Mouse (Mus musculus) layer of hippocampus, adult 9-10 months (tissue): ENCODE measurements around the gene Tas2r137.

Experiments
- DNase-seq: peaks from one replicate; pipeline ENCODE4 v3.0.0; 2022; ENCODE audit warnings: low spot score

The Tas2r137 gene

DNA sequence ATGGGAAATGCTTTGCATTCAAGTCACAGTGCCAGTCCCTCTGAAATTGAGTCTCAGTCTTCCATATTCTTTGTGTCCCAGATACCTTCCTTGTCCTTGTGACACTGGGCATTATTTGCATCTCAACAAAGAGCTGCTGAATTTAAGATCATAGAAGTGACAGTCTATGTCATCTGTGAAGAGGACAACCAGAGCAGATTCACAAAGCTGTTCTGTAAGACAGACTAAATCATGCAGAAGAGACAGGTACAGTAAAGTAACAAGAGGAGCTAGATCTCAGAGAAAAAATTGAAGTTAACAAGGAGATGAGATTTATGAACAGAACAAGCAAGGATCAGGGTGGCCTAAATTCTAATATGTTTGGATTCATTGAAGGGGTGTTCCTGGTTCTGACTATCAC lies at the start of gene Tas2r137:
TSS of gene Tas2r137 (plus strand) at position 301 of the 400 bp plus-strand sequence.
- DNase-seq = no peak

DNA sequence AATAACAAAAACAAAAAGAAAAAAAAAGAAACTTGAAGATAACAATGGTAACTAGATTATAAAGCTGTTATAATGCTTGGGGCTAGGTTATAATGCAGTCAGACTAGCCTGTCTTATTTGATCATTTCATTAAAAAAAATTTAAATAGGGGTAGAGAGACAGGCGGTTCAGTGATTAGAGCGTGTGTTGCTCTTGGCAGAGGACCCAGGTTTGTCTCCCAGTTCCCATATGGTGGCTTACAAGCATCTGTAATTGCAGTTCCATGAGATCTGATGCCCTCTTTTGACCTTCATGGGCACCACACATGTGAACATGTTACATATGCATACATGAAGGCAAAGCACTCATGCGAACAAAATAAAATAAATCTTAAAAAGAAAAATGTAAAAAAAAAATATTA lies 49.8 kb upstream of the Tas2r137 start:
- no peak for DNase-seq

DNA sequence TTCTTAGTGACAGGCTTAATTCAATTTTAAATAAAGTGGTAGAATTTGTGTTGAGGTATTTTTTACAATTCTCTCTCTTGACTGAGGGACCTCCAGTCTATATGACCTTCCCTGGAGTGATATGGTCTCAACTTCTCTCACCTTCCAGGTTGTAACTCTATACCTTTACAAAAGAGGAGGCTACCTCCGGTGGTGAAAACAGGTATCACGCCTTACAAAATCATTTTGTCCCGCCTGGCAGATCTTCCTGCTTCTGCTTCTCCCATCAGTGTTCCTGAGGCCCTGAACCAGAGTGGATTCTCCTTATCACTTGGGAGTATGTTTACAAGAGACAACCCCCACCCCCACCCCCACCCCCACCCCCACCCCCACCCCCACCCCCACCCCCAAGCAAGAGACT lies 49.3 kb upstream of the Tas2r137 start:
- no peak for DNase-seq

DNA sequence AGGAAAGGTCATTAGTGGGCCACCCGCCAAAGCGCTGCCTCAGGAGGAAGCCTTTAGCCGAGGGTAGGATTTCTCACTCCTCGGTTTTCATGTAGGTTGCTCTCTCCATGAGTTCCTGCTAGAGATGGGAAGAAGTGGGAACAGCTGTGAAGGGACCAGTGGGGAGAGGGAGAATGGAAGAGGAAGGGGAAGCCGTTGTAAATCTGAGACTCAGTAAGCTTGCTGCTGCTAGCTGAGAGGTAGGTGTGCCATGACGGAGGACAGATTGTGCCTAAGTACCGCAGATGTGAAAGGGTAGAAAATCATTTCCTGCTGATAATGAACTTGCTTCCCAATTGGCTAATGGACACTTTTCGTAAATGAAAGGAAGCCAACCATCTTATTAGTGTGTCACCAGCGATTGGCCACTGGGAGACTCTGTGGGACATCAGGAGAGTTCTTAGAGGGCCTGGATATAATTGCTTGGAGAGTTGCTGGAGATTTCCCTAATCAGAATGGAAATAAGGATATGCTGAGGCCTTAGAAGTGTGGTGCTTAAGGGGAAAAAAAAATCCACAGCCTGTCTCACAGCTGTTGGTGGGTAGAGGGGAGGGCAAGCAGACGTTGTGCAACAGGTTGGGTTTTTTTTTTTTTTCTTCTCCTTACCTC lies 47.6 kb upstream of the Tas2r137 start:
- no peak for DNase-seq

DNA sequence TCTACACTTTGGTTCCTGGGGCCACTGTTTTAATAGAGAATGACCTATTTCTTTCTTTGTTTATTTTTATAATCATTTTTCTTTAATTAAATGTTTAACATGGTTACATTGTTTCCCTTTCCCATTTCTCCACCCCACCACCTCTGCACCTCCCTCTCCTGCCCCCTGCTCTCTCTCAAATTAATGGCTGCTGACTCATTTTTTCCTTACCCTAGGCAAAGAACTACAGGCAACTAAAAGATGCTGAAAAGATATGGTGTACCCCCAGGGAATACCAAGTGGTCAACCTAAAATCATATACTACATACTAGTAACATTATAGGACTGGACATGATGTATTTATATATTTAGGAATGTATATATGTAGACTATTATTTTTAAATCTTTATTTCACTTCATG lies 42.4 kb upstream of the Tas2r137 start:
- no peak for DNase-seq

DNA sequence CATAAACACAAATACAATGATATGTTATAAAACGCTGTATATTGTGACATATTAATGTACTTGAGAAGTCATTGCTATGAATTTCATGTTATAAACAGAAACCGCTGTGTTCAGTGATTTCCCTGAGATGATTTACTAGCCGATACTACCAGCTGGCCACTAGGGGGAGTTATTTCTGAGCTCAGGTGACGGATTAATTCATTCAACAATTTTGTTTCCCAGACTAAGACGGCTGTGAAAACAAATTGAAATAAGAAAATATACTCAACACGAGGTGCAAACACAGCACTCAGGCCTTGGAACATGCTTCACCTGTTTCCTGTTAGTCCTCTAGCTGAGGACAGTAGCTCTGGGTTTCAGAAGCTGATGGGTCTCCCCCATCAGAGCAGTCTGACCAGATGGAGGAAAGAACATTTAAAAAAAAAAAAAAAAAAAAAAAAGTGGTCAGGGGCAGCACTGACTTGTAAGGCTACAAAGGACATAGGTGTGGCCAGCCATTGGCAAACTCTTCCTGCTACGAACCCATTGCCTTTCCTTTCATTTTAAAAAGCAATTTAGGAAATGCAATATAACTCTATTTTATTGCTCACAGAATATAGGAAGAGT lies 36.5 kb upstream of the Tas2r137 start:
- DNase-seq = no peak

DNA sequence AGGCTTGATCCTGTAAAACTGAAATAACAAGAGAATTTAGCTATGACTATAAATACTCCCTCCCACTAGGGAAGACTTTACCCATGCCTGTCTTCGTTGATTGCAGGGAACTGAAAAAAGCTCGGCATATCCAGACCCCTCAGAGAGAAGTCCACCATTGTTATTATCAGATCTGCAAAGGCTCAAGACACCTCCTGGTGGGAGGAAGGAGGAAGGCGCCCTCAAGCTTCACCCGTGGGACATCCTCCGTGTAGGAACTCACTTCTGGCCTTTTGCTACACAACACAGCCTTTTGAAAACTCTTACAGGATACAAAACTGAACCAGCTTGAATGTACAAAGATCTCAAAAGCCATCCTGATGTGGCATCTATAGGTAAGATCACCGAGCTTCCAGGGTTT lies 25.3 kb upstream of the Tas2r137 start:
- DNase-seq = no peak

DNA sequence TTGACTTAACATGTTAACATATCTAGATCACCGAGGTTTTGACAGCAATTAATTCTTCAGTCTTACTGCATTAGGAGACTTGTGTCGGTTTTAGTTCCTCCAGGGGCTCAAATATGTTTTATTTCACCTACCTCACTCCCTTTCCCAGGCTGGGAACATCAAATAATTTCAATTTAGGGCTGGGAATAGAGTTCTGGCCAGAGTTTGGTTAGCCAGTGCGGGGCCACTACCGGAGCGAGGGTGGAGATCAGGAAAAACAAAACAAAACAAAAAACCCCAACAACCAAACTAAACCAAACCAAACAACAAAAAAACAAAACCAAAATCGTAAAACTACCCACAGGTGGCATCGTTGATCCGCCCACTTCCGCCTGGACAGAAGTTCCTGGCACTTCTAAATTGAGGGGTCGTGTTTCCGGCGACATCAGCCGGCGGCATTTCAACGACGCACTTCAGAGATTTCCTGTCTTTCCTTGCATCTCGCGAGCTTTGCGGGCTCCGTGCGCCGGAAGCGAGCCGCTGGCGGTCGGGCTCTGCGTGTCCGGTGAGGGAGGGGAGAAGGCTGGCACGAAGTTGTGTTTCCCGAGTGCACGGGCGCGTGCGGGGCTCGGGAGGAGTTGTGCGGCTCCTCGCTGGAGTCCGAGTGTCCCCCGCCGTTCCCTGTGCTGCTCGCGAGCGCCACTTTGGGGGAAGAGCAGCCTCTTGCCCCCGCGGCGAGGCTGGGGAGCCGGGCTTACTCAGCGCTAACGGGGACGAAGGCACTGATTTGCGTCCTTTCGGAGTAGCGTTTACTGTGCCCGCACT lies 19.9 kb upstream of the Tas2r137 start, which contains the start of gene Ssbp1:
TSS of gene Ssbp1 (plus strand) at position 437 of the 804 bp plus-strand sequence.
- peak; percentile 83 for DNase-seq

DNA sequence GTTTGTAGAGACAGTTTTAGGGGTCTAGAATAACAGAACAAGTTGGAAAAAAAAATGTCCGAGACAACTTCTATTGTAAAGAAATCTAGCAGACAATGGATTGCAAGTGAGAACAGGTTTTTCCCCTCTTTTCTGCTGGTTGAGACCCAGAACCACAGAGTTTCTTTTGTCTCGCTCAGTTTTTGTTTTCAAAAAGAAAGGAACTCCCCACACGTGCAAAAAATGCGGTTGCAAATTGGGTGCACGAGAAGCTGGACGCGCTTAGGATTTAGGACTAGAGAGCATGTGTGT lies 19.4 kb upstream of the Tas2r137 start:
- DNase-seq = no peak

DNA sequence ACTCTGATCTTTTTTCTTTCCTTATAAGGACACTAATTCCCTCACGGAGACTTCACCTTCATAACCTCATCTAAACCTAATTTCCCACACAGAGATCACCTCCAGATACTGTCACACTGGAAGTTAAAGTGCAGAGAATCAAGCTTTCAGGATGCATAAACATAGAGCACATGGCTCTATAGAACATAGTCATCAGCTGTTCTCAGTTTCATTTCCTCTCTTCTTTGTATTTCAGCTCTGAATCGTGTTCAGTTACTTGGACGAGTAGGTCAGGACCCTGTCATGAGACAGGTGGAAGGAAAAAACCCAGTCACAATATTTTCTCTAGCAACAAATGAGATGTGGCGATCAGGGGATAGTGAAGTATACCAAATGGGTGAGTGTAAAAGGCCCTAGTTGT lies 14.9 kb upstream of the Tas2r137 start:
- no peak for DNase-seq

DNA sequence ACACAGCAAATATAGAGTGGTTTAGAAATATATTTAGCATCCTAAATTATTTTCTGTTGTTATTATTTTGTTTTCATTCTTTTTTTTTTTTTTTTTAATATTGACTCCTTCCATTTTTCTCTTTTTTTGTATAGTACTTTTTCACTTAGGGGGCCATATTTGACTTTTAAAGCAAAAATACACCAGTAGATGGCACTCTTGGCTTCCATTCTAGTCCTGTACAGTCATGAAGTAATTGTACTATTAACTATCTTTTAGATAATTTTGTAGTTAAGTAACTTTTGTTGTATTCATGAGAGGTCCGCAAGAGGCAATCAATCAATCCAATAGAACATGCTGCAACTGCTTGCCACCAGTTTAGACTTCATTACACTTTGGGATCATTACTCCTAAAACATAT lies 11.3 kb upstream of the Tas2r137 start:
- DNase-seq = peak; percentile 24

DNA sequence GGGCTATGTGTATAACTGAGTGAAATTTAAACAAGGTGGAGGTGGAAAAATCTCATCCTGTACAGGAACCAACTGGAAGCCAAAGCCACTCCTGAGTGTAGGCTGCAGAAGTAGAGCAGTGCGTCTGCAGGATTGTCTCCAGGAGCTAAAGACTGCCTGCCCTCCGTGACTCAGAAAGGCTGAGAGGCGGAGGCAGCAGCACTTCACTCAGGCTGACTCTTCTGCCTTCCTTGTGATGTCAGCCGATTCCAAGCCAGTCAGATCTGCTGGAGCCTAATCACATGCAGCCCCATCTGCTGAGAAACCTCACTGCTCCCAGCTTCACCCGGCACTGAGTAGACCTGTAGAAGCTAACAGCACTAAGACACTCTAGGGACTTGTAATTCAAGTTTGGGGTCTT lies 8.7 kb upstream of the Tas2r137 start:
- no peak for DNase-seq

DNA sequence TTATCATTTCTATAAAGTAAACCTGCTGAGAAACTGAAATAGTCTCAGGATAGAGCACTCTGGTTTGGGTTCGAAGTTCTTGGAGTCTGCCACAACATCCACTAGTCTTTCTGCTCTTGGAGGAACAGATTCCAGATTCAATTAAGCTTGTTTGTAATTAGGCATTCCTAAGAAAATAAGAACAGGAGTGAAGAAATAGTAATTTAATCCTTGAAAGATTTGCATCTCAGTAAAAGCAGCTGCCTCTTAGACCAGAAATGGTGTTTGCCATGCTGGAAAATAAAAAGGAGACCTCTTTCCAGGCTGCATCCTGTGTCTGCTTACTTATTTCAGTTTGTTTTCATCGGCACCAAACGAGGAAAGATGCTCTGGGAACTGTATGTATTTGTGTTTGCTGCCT lies 2.2 kb downstream of the Tas2r137 start, which contains the start of gene Tas2r108:
TSS of gene Tas2r108 (plus strand) at position 301 of the 400 bp plus-strand sequence.
- no peak for DNase-seq

DNA sequence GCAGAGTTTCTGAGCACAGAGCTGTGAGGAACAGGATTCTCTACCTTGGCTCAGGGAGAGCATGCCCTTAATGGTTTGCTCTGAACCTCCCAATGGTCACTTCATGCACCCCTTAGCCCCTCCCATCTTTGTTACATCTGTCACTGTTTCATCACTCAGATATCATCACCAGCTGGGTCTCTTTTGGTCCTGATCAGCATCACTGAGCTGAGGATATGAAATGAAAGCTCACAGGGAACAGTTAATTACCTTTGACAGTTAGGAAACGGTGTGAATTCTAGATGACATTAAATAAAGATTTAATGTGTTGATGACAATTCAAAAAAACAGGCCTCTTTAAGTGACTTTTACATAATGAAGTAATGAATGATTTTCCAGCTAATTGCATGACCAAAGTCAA lies 28.4 kb downstream of the Tas2r137 start, which contains the start of gene Prss37:
TSS of gene Prss37 (minus strand) at position 101 of the 400 bp plus-strand sequence.
- no peak for DNase-seq
